Mouse (Mus musculus): ENCODE measurements around the gene Pomgnt1.

DNA sequence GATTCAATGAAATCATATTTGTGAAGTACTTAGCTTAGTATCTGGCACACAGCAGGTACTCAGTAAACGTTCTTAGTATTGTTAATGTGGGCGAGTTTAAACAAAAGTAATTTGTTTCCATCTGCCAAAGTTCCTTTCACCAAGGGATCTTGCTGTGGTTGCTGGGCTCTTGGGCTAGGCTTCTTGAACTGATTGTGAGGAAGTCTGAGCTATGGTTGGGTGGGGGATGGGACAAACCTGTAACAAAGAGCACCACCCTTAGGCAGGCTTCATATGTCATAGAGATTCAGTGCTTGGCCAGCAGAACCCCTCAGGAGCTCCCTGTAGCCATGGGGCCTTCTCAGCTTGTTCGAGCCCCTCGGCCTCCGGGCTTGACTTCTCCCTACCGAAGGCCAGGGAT, 49.4 kb downstream of the Pomgnt1 start, which contains the start of the genes 1700042G07Rik and Gm49337:
- TF ChIP-seq POLR2AphosphoS5 (IDR thresholded peaks at IDR 0.05; ENCODE audit: insufficient replicate concordance, low read depth, low read length) (no peak), CTCF (IDR thresholded peaks at IDR 0.05; ENCODE audit: low read depth, low read length) (no peak), GATA1 (IDR thresholded peaks at IDR 0.05; ENCODE audit: borderline replicate concordance, low read length) (no peak), TAL1 (conservative IDR thresholded peaks at IDR 0.05; ENCODE audit: low read depth, low read length) (no peak)

Data from G1E (cell line).